Mouse (Mus musculus): ENCODE results near the gene Il20ra. TPM values are rescaled to one million over a fixed set of nuclear protein-coding genes. Genes with fewer than 3 reads are reported as not detected.

Il20ra gene
- polyA plus RNA-seq, 1 experiment from 2014 or later, result 0.12 TPM

DNA sequence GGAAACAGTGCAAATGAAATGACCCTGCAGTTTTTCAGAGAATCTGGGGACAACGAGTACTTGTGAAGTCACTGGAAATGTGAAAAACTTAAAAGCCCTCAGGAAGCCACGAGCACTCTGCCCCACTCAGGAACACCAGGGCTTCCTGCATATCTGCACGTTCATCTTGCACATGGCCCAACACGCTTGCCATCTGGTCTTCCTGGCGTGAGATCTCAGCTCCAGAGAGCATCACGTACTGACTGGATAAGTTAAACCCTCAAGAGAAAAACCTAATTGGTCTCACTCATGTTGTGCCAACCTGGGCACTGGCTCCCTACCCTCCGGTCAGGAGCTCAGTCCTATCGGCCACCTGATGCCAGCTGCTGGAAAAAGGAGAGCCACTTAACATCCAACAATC, 82.6 kb downstream of the Il20ra start:
- no peaks in the 10 kb centered on the region for H3K36me3 ChIP-seq
- no peak overlapping the region for H3K27ac ChIP-seq (replicated peaks)
- H3K9me3 ChIP-seq (replicated peaks), result peaks cover 3% of the 10 kb centered on the region
- H3K4me3 ChIP-seq, result no peak overlapping the region
- 85% methylated on average over 8 of the region's 8 CpGs for WGBS
- H3K27me3 ChIP-seq (ENCODE audit: low read depth, poor library complexity, severe bottlenecking), result no peaks in the 10 kb centered on the region
- no peak for DNase-seq (ENCODE audit: low spot score)
- H3K4me1 ChIP-seq, result no peaks in the 10 kb centered on the region

DNA sequence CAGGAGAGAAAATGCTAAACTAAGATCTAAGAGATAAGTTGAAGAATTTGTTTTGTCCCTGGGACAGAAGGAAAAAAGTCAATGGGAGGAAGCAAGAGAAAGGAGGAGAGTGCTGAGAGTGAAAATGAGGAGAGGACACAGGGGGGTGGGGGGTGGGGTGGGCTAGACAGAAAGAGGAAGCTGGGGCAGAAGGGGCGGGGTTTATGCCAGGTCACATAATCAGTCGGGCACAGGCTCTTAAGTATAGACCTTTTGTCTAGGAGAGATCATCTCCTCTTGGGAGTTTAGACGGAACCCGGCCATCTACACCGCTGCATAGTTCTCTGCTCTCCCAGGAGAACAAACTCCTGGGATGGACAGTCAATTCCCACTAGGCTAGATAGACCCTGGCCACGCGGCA, 90.6 kb downstream of the Il20ra start:
- H3K27ac ChIP-seq (replicated peaks), result no peak overlapping the region
- peaks cover 3% of the 10 kb centered on the region for H3K9me3 ChIP-seq (replicated peaks)
- H3K4me3 ChIP-seq, result no peak overlapping the region
- H3K36me3 ChIP-seq, result no peaks in the 10 kb centered on the region
- 84% methylated on average over 7 of the region's 7 CpGs for WGBS
- DNase-seq (ENCODE audit: low spot score), result no peak
- no peaks in the 10 kb centered on the region for H3K4me1 ChIP-seq
- no peaks in the 10 kb centered on the region for H3K27me3 ChIP-seq (ENCODE audit: low read depth, poor library complexity, severe bottlenecking)

- no peaks in the 10 kb centered on the region for H3K36me3 ChIP-seq
- no peaks in the 10 kb centered on the region for H3K27me3 ChIP-seq (ENCODE audit: low read depth, poor library complexity, severe bottlenecking)
- no peaks in the 10 kb centered on the region for H3K9me3 ChIP-seq (replicated peaks)
- H3K4me1 ChIP-seq, result no peaks in the 10 kb centered on the region
- H3K27ac ChIP-seq (replicated peaks), result no peak overlapping the region
- WGBS, result 92% methylated on average over 7 of the region's 7 CpGs
- no peak overlapping the region for H3K4me3 ChIP-seq
- no peak for DNase-seq (ENCODE audit: low spot score)
These were observed 92.4 kb downstream of the Il20ra start for GRCm38 (mm10) chr10:19804763-19805162.

Other genes with a start within 250 kb of the Il20ra start
- 34.7 and 36.0 TPM in 2 replicates for gene Ifngr1, start 120.6 kb upstream of the Il20ra start, polyA plus RNA-seq (2016; fragmentation: Nextera tagmentation; extraction: Ambion mirVana)
- not detected in 2 replicates for gene Il22ra2, start 90.6 kb upstream of the Il20ra start, polyA plus RNA-seq (2016; fragmentation: Nextera tagmentation; extraction: Ambion mirVana)
- gene Slc35d3, start 138.9 kb downstream of the Il20ra start, polyA plus RNA-seq (2016; fragmentation: Nextera tagmentation; extraction: Ambion mirVana), result 0.90 and 0.97 TPM in 2 replicates
- gene Pex7, start 195.1 kb downstream of the Il20ra start, polyA plus RNA-seq (2016; fragmentation: Nextera tagmentation; extraction: Ambion mirVana), result 31.2 and 33.1 TPM in 2 replicates
- 0.32 and 0.34 TPM in 2 replicates for gene Map3k5, start 221.9 kb downstream of the Il20ra start, polyA plus RNA-seq (2016; fragmentation: Nextera tagmentation; extraction: Ambion mirVana)